Mouse (Mus musculus) forebrain, embryonic 11.5 days (tissue): Measurements from ENCODE around the gene E130114P18Rik. TPM values are rescaled to one million over a fixed set of nuclear protein-coding genes. Genes with fewer than 3 reads are reported as not detected.

ENCODE experiments used
- ATAC-seq: fragments of 200-750 bp; cut with Nextera tagmentation; replicated peaks from 2 replicates; pipeline ENCODE4 v1.8.0; 2017; ENCODE audit warnings: moderate TSS enrichment; ENCODE audit not compliant: low FRiP score
- DNase-seq: peaks from one replicate; pipeline ENCODE4 v3.0.0-alpha.2; 2017; ENCODE audit warnings: low spot score
- H3K27ac ChIP-seq: fragments of 300-500 bp; sonication (generic); 2 replicates; pipeline ENCODE4 v1.5.1; 2014; ENCODE audit warnings: low read depth, low read length
- H3K27me3 ChIP-seq: fragments of 300-500 bp; sonication (generic); 2 replicates; pipeline ENCODE4 v1.6.1; 2014; ENCODE audit warnings: mild to moderate bottlenecking, low read length, mixed read lengths; ENCODE audit not compliant: control insufficient read depth, insufficient read depth
- H3K36me3 ChIP-seq: fragments of 300-500 bp; sonication (generic); 2 replicates; pipeline ENCODE4 v1.6.1; 2014; ENCODE audit warnings: mild to moderate bottlenecking, low read length, moderate library complexity, mixed read lengths; ENCODE audit not compliant: control insufficient read depth, insufficient read depth
- H3K4me1 ChIP-seq: fragments of 300-500 bp; sonication (generic); replicated peaks from 2 replicates; pipeline ENCODE4 v1.6.1; 2014; ENCODE audit warnings: low read length, mixed read lengths; ENCODE audit not compliant: control insufficient read depth, insufficient read depth
- H3K4me2 ChIP-seq: fragments of 300-500 bp; sonication (generic); 2 replicates; pipeline ENCODE4 v1.6.1; 2014; ENCODE audit warnings: low read depth, mild to moderate bottlenecking, low read length, moderate library complexity, mixed read lengths; ENCODE audit not compliant: severe bottlenecking
- H3K4me3 ChIP-seq: fragments of 300-500 bp; sonication (generic); 2 replicates; pipeline ENCODE4 v1.5.1; 2014; ENCODE audit warnings: low read depth, low read length
- H3K9ac ChIP-seq: fragments of 300-500 bp; sonication (generic); 2 replicates; pipeline ENCODE4 v1.6.1; 2014; ENCODE audit warnings: low read length
- H3K9me3 ChIP-seq: fragments of 300-500 bp; sonication (generic); 2 replicates; pipeline ENCODE4 v1.6.1; 2016; ENCODE audit warnings: low read length, mixed read lengths; ENCODE audit not compliant: control insufficient read depth
- WGBS: fragments of 180-500 bp; shearing (Covaris S2); extraction: QIAGEN DNeasy Blood & Tissue Kit; methylation state at CpG from one replicate; pipeline ENCODE4 v1.1.7; 2014; 5-methylcytosine and 5-hydroxymethylcytosine counted together
- polyA plus RNA-seq: library from polyadenylated mRNA; unstranded; fragments of >200 nt; fragmentation: Nextera tagmentation; extraction: Ambion mirVana; gene quantifications from 2 replicates; pipeline ENCODE4 v1.2.1, GENCODE M21; 2014

The E130114P18Rik gene
- polyA plus RNA-seq, 1 experiment from 2014 or later: 45.7 TPM

GRCm38 (mm10) chr4:97673854-97674510 is 103.9 kb downstream of the E130114P18Rik start:
- Histone ChIP-seq H3K27me3 (no peaks in the 10 kb centered on the region), H3K4me3 (no peak overlapping the region), H3K27ac (no peak overlapping the region), H3K4me1 (peaks cover 6% of the 10 kb centered on the region; the same call in 1 of the 2 replicates), H3K9me3 (no peaks in the 10 kb centered on the region), H3K9ac (no peak overlapping the region), H3K4me2 (no peak overlapping the region), H3K36me3 (no peaks in the 10 kb centered on the region)
- DNase-seq (no peak), ATAC-seq (no peak)
- WGBS: 75% methylated on average over 6 of the region's 6 CpGs

- Histone ChIP-seq H3K9ac (no peak overlapping the region), H3K4me3 (no peak overlapping the region), H3K27ac (no peak overlapping the region), H3K9me3 (no peaks in the 10 kb centered on the region), H3K27me3 (no peaks in the 10 kb centered on the region), H3K36me3 (no peaks in the 10 kb centered on the region), H3K4me1 (peaks cover 6% of the 10 kb centered on the region; the same call in 1 of the 2 replicates), H3K4me2 (no peak overlapping the region)
- no peak for ATAC-seq
- DNase-seq: no peak
- 75% methylated on average over 5 of the region's 5 CpGs for WGBS
These were observed 105.4 kb downstream of the E130114P18Rik start for GRCm38 (mm10) chr4:97672501-97672900.

GRCm38 (mm10) chr4:97671911-97672310 is 106.0 kb downstream of the E130114P18Rik start:
- ATAC-seq: no peak
- Histone ChIP-seq H3K4me2 (no peak overlapping the region), H3K27me3 (no peaks in the 10 kb centered on the region), H3K9me3 (no peaks in the 10 kb centered on the region), H3K9ac (no peak overlapping the region), H3K36me3 (no peaks in the 10 kb centered on the region), H3K4me1 (peaks cover 6% of the 10 kb centered on the region; the same call in 1 of the 2 replicates), H3K4me3 (no peak overlapping the region), H3K27ac (no peak overlapping the region)
- 88% methylated on average over 4 of the region's 4 CpGs for WGBS
- no peak for DNase-seq

GRCm38 (mm10) chr4:97670418-97670817 is 107.5 kb downstream of the E130114P18Rik start:
- DNase-seq: no peak
- no peak for ATAC-seq

GRCm38 (mm10) chr4:97669808-97670207 is 108.1 kb downstream of the E130114P18Rik start:
- Histone ChIP-seq H3K9me3 (no peaks in the 10 kb centered on the region), H3K9ac (no peak overlapping the region), H3K27me3 (no peaks in the 10 kb centered on the region), H3K4me3 (no peak overlapping the region), H3K27ac (no peak overlapping the region), H3K36me3 (no peaks in the 10 kb centered on the region), H3K4me2 (no peak overlapping the region), H3K4me1 (peaks cover 6% of the 10 kb centered on the region; the same call in 1 of the 2 replicates)
- DNase-seq: no peak
- WGBS: 17% methylated on average over 3 of the region's 3 CpGs
- ATAC-seq: peak; percentile 79

More at GRCm38 (mm10) chr4:97670418-97670817, 107.5 kb downstream of the E130114P18Rik start:
- no peaks in the 10 kb centered on the region for H3K27me3 ChIP-seq
- no peaks in the 10 kb centered on the region for H3K36me3 ChIP-seq
- no peak overlapping the region for H3K9ac ChIP-seq
- H3K4me3 ChIP-seq: no peak overlapping the region
- H3K9me3 ChIP-seq: no peaks in the 10 kb centered on the region
- no peak overlapping the region for H3K4me2 ChIP-seq
- H3K27ac ChIP-seq: no peak overlapping the region
- peaks cover 6% of the 10 kb centered on the region; the same call in 1 of the 2 replicates for H3K4me1 ChIP-seq

GRCm38 (mm10) chr4:97665428-97665755 is 112.5 kb downstream of the E130114P18Rik start:
- Histone ChIP-seq H3K27ac (no peak overlapping the region), H3K4me3 (no peak overlapping the region), H3K9ac (no peak overlapping the region), H3K27me3 (no peaks in the 10 kb centered on the region), H3K4me1 (peaks cover 6% of the 10 kb centered on the region; the same call in 1 of the 2 replicates), H3K9me3 (no peaks in the 10 kb centered on the region), H3K4me2 (no peak overlapping the region), H3K36me3 (no peaks in the 10 kb centered on the region)
- DNase-seq (no peak), ATAC-seq (no peak)
- 46% methylated on average over 7 of the region's 7 CpGs for WGBS

GRCm38 (mm10) chr4:97664738-97665427 is 113.0 kb downstream of the E130114P18Rik start:
- H3K36me3 ChIP-seq: no peaks in the 10 kb centered on the region
- H3K9ac ChIP-seq: no peak overlapping the region
- no peaks in the 10 kb centered on the region for H3K9me3 ChIP-seq
- H3K4me2 ChIP-seq: no peak overlapping the region
- H3K4me3 ChIP-seq: no peak overlapping the region
- H3K27me3 ChIP-seq: no peaks in the 10 kb centered on the region
- ATAC-seq: no peak
- WGBS: 47% methylated on average over 7 of the region's 7 CpGs
- DNase-seq: no peak
- H3K4me1 ChIP-seq: peaks cover 5% of the 10 kb centered on the region; the same call in 1 of the 2 replicates
- no peak overlapping the region for H3K27ac ChIP-seq

- Histone ChIP-seq H3K27me3 (no peaks in the 10 kb centered on the region), H3K4me1 (no peaks in the 10 kb centered on the region), H3K4me3 (no peak overlapping the region), H3K36me3 (no peaks in the 10 kb centered on the region), H3K4me2 (no peak overlapping the region), H3K9me3 (no peaks in the 10 kb centered on the region), H3K9ac (no peak overlapping the region), H3K27ac (no peak overlapping the region)
- 89% methylated on average over 6 of the region's 6 CpGs for WGBS
- DNase-seq (no peak), ATAC-seq (no peak)
These were observed 114.0 kb downstream of the E130114P18Rik start for GRCm38 (mm10) chr4:97663922-97664321.
